Mouse (Mus musculus) brain, embryonic 14.5 days (tissue): ENCODE results near the gene Dnah2.

ENCODE experiments used
- CTCF ChIP-seq: fragments of 200-500 bp; IDR thresholded peaks from 2 replicates; pipeline ENCODE4 v1.5.1; 2012; ENCODE audit warnings: inconsistent platforms, mild to moderate bottlenecking, moderate library complexity, borderline replicate concordance; ENCODE audit not compliant: insufficient read depth, insufficient read length; ENCODE audit errors: extremely low read depth
- POLR2A ChIP-seq: fragments of 200-500 bp; IDR thresholded peaks from 2 replicates; pipeline ENCODE4 v1.6.1; 2012; ENCODE audit warnings: mild to moderate bottlenecking, inconsistent platforms, borderline replicate concordance; ENCODE audit not compliant: poor library complexity, insufficient read depth, insufficient read length, severe bottlenecking; ENCODE audit errors: extremely low read depth

DNA sequence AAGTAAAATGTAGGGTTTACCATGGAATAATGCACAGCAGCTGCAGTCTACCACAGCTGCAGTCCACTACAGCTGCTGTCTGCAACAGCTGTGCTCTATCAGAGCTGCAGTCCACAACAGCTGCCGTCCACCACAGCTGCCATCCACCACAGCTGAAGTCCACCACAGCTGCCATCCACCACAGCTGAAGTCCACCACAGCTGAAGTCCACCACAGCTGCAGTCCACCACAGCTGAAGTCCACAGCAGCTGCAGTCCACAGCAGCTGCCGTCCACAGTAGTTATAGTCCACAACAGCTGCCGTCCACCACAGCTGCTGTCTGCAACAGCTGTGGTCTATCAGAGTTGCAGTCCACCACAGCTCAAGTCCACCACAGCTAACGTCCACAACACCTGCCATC lies 89.0 kb downstream of the Dnah2 start:
- TF ChIP-seq POLR2A (no peak), CTCF (no peak)
